Mouse (Mus musculus): Measurements from ENCODE around the gene Zbtb34.

Gene Zbtb34

DNA sequence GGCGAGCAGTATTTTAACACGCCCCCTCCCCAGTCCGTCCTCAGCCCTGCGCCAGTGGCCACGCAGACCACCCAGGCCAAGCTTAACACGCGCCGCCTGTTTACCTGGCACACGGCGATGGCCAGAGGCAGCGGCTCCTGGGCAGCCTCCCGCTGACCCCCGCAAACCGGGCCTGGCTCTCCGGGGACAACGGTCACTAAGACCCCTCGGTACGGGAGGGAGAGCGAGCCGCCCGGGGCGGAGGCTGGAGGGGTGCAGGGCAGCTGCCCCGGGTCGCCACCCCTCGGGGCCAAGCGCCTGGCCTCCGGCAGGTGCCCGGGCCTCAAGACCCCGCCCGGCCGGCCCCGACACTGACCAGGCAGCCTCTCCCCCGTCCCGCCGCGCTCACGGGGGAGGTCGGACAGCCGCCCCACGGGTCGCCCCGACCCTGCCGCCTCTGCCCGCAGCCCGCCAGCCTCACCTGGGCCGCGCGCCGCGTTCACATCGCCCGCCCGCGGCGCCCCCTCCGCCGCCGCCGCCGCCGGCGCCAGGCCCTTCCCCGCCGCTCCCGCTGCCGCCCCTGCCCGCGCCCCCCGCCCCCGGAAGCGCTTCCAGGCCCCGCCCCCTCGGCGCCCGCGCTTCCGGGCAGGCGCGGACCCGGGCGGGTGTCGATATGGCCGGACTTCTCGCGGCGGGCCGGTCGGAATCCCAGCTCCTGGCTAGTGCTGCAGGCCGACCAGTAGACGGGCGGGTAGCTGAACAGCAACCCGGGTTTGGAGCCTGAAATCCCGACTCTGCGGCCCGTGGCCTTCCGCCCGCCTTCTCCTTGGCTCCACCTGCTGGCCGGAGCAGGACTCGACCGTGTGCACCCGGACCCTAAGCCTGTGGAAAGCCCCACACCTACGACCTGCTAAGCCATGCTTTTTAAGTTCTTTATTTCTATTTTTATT is at the start of gene Zbtb34:
TSS of gene Zbtb34 (minus strand) at position 554 of the 929 bp plus-strand sequence.
- CTCF ChIA-PET: no interaction called here

DNA sequence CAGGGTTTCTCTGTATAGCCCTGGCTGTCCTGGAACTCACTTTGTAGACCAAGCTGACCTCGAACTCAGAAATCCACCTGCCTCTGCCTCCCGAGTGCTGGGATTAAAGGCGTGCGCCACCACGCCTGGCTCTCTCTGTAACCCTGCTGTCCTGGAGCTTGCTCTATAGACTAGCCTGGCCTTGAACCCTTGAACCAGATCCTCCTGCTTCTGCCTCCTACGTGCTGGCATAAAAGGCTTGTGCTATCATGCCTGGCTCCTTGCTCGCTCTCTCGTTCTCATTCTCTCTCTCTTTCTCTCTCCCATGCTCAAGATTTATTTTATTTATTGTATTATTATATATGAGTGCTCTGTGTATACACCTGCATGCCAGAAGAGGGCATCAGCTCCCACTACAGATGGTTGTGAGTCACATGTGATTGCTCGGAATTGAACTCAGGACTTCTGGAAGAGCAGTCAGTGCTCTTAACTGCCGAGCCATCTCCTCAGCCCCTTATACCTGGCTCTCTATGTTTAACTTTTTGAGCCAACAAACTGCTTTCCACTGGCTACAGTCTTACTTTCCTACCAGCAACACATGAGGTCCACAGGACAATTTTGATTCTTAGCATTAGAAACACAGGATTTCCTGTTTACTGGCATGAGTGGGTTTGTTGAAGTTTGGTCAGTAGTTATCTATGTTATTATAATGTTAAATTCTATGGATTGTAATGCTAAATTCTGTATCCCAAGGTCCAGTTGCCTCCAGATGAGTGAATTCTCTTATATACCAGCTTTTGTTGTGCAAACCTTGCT is 47.0 kb upstream of the Zbtb34 start:
- CTCF ChIA-PET: interaction anchor here (0.6 to 0.7 kb wide), 2 partner anchors 37 to 152 kb away, joined by 3 read pairs; no protein-coding TSS in a partner anchor

DNA sequence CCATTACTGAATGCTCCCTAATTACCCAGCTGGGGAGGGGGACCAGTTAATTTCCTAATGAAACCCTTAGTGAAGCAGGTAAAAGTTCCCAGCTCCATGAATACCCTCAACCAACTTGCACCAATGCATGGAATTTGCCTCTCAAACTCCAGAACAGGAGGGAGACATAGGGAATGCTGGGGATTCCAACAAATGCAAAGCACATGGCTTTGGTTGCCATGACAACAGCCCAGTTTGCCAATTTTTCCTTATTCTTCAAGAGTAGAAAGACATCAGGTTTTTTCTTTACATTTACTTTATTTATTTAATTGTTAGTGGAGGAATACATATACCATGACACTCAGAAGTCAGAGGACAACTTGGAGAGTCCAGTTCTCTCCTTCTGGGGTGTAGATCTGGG is 44.8 kb upstream of the Zbtb34 start:
- CTCF ChIA-PET: no interaction called here

DNA sequence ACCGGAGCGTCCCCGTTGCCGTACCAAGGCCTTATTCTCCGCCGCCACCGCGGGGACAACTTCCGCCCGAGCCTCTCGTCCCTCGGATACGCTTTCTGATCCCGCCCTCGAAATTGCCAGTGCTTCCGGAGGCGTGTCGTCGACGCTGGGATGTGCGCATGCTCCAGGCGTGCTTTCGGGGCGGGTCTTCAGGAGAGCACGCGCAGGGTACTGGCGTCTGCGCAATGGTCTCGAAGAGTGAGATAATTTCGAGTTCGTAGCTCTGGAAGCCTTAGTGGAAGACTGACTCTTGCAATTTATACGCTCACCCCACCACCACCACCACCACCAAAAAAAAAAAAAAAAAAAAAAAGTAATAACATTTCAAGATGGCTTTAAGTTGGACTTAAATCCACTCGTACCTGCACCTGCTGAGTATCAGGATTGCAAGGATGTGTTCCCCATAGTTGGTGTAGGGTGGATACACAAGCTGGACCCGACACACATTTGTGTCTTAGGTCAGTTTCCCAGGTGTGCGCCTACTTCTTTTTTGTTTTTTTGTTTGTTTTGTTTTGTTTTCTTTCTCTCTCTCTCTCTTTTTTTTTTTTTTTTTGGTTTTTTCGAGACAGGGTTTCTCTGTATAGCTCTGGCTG is 37.5 kb upstream of the Zbtb34 start, which contains the start of gene Zbtb43:
TSS of gene Zbtb43 (minus strand) at position 94 of the 632 bp plus-strand sequence.
- CTCF ChIA-PET: interaction anchor here (0.5 to 0.7 kb wide), 5 partner anchors 22 to 1932 kb away, joined by 3 to 32 read pairs (median 10); no protein-coding TSS in a partner anchor

DNA sequence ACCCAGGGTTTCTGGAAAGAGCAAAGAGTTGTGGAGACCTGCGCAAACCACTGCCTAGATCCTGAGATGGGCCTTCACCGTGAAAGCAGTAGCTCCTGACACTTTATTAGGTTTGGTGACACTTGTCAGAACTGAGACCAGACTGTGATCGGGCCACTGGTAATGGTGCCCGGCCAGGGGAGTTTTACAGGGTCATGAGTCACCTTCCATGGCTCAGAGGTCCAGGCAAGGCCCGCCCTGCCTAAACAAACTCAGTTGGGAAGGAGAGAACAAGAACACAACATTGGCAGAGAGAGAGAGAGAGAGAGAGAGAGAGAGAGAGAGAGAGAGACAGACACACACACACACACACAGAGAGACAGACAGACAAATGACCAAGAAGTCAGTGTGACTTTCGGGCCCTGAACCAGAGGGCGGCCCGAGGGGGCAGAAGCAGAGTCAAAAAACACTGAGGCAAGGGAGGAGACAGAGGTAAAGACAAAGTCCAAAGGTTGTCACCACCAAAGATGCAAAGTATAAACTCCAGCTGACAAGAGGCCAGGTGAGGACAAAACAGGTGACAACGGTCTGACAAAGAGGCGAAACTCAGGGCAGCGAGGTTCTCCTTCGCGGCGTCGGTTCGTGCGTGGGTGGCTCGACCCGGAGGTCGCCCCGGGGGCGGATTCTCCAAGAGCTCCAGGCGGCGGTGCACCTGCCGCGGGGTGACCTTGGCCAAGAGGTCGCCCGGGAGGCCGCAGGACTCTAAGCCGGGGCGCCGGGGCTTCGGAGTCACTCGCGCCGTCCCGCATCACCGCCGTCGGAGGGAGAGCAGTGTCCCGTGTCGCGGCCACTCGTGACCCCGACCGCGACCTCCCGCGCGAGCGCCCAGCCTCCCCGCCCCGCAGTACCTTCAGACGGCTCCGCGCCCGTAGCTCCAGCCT is 36.7 kb upstream of the Zbtb34 start:
- CTCF ChIA-PET: interaction anchor here (0.5 to 0.7 kb wide), 5 partner anchors 21 to 1932 kb away, joined by 3 to 10 read pairs (median 5); no protein-coding TSS in a partner anchor

DNA sequence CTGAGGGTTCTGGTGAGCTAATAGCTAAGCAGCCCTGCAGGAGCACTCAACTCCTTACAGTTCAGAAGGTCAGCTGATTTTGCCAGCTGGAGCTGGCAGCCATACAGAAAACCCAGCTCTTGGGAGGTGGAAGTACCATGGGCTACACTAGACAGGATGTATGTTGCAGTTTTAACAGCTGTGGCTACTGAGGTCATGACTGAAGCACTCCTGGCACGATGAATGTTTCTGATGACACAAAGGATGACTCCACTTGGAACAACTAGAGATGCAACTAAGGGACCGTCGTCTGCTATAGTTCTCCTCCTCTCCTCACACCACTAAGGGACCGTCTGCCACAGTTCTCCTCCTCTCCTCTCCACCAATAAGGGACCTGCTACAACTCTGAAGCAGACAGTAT is 34.8 kb upstream of the Zbtb34 start:
- CTCF ChIA-PET: no interaction called here

DNA sequence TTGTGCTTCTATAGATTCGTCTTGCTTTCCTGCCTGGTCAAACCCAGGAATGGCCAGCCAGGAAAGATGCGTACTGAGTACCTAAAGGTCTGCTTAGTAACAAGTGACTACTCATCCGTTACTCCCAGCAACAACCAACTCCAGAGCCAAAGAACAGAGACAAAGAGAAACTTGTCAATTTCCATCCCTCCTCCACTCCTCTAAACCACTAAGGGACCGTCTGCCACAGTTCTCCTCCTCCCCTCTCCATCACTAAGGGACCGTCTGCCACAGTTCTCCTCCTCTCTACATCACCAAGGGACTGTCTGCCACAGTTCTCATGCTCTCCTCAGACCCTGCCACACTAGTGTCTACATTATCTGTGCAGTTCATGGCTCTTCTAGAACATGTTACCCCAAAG is 34.1 kb upstream of the Zbtb34 start:
- CTCF ChIA-PET: no interaction called here

DNA sequence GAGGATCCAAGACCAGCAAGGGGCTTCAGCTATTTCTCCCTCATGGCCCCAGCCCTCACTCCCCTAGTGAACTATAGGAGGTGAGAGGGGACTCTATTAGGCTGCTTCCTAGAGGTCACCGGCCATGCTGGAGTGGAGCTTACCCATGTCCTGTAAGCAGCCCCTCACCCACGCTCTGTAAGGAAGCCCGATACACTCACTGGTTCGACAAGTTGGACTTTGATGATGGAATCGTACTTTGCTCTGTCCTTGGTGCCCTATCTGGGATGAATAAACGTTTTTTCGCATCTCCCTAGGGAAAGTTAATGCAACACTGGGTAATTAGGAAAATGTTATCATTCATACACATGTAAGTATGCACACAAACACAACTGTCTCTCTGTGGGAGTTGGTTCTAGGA is 30.9 kb upstream of the Zbtb34 start:
- CTCF ChIA-PET: no interaction called here

DNA sequence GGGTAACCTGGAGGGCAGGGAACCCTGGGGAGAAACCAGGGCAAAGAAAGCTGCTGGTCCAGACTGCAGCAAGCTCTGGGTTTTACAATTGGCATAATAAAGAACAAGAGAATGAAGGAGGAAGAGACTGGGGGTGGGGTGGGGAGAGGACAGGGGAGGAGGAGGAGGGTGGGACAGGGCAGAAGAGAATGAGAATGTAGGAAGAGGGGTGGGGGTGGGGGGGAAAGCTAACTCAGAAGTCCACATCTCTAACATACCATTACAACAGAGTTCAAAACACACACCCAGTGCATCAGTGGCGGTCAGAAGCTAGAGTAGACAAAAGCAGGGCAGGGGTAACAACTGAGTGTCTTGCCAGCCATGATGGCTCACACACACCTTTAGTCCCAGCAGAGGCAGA is 29.9 kb upstream of the Zbtb34 start:
- CTCF ChIA-PET: no interaction called here

DNA sequence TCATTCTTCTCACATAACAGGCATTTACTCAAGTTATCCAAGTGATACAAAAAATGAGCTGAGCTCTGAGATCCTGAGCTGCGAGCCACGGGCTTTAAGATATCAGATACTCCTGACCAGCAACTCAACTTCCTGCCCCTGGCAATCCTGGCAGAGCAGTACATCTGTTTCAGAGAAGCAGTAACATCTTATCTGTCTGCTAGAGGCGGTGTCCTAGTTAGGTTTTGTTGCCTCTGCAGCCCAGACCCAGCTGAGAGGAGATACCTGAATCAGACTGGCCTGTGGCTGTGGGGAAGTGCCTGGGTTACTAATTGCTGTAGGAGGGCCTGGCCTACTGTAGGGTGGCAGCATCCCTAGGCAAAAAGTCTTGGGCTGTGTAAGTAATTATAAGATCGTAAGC is 28.5 kb upstream of the Zbtb34 start:
- CTCF ChIA-PET: no interaction called here

DNA sequence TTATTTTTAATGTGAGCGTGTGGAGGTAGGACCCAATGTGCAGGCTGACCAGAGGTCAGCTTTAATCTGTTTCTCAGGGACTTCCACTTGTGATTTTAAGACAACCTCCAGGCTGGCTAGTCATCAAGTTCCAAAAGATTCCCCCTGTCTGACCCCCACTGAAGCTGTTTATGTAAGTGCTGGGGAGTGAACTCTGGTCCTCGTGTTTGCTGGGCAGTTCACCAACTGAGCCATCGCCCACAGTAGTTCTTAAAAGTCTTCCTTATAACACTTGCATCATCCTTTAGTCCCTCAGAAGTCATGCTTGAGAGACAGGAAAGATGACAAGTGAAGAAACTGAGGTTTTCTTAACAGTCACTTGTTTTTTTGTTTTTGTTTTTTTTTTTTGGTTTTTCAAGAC is 25.6 kb upstream of the Zbtb34 start:
- CTCF ChIA-PET: no interaction called here

DNA sequence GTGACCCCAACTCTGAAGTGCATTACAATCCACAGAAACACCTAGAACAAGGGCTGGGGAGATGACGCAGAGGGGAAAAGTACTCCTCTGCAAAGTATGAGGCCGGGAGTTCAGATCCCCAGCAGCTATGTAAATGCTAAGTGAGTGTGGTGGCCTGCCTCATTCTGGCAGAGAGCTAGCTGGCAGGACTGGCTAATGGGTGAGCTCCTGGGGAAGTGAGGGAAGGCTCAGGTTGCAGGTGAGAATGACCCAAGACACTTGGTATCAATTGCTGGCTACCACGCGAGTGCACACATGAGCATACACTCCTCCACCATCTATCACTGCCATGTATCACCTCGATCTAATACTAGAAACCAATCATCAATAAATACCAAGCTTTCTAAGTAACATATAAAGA is 25.1 kb upstream of the Zbtb34 start:
- CTCF ChIA-PET: no interaction called here

DNA sequence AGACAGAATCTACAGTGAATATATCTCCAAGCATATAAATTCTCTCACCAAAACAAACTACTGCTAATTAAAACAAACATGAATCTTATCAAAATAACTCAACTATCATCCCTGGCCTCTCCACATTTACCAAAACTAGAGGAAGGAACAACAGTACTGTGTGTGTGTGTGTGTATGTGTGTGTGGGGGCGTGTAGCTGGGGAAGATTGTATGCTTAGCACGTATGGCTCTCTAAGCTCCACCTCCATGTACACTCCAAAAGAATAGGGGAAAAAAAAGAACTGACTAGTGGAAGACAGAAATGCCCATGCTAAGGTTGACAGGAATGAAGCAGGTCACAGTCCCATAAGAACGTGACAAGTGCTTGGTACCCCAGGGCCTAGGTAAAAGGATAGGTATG is 24.2 kb upstream of the Zbtb34 start:
- CTCF ChIA-PET: no interaction called here

DNA sequence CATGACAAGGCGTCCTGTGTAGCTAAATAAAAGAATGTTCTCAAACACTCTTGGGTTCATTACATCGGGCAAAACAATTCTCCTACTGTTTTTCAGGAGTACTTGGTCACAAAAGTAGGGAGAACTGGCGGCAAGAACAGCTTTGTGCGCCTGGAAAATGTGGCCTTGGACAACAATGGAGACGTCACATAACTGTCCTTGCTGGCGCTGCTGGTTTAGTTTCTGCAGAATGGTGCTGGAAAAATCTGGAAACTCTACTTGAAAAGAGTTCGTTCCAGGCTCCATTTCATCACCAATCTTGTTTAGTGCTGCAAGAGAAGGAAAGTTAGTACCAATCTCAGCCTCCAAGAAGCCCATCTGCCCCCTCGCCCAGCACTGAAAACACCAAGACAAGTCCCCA is 23.7 kb upstream of the Zbtb34 start:
- CTCF ChIA-PET: no interaction called here

DNA sequence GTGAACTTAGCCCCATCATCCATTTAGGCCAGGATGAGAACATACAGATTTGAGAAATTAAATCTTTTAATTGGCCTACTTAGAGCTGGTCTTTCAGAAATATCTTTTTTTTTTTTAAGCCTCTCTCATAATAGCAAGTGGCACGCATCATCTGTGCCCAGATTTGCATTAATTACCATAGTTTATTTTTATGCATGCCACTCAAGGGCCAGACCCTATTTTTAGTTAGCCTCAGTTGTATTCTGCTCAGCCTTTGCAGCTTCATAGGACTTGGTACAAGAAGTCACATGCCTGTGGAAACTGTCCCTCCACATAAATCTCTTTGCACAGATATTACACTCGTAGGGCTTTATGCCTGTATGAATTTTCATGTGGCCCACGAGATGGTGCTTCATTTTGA is 22.4 kb upstream of the Zbtb34 start:
- CTCF ChIA-PET: no interaction called here

DNA sequence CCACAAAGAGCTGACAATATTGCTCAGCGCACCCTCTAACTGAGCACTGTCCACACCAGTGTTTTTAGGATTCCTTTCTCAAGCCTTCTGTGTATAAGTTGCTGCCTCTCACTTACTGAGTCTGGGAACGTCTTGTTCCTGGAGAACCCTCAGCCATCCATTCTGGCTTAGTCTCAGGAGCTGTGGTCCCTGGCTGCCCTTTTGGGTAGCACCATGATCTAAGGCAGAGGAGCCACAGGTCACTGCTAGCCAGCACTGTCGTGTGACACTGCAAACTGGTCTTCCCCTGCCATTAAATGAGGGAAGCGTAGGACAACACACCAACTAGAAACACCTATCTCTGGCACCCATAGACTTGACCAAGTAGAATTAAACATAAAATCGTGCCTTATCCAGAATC is 21.6 kb upstream of the Zbtb34 start:
- CTCF ChIA-PET: no interaction called here

DNA sequence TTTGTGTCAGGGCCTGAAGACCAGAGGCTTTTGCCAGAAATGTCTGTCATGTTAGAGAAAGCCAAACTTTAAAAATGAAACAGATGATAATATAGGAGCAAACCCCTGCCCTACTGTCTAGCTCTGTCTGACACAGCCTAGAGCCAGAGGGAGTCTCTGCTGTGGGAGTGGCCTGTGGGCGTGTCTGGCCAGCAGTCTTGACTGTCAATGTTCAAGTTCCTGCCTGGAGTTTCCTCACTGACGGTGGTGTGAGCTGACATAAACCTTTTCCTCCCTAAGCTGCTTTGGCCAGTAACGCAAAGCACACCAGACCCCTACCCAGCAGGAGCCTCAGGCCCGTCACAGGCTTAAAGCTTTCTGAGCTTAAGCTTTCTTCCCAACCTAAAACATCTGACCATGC is 21.0 kb upstream of the Zbtb34 start:
- CTCF ChIA-PET: no interaction called here

DNA sequence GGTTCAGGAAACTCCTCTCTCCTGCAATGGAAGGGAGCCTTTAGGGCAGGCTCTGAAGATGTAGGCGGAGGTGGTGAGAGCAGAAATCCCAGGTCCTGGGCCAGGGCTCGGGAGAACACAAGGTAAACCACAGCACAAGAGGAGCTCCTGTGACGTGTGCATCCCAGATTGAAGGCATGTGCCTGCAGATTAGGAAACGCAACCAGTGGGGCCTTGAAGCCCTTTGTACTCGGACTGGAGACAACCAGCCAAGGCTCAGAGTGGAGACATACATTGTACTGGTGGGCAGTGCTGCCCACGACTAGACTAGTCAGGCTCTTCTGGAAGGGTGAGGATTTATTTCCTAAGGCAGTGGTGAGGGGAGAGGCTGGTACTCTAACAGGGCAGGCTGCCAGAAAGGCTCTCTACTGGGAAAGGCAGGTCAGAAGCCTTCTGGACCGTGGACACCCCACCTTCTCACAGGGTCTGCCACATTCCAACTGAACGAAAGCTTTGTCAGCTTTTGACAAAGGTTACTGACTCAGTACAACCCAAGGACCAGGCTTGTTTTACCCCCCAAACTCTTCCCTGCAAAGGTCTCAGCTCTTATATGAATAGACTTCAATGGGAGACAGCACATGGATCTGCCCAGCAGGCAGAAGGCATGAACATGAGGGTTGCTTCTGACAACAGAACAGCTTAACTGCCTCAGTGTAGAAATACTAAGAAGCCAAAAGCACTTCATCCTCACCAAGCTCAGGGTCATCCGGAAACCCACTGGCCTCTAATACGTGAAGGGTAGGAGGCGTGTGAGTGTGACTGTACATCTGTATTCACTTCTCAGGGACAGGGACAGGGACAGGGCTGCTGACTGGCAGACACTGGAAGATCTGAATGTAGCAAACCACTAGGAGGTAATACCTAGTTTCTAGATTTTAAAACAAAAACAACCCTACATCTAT is 20.2 kb upstream of the Zbtb34 start:
- CTCF ChIA-PET: no interaction called here

DNA sequence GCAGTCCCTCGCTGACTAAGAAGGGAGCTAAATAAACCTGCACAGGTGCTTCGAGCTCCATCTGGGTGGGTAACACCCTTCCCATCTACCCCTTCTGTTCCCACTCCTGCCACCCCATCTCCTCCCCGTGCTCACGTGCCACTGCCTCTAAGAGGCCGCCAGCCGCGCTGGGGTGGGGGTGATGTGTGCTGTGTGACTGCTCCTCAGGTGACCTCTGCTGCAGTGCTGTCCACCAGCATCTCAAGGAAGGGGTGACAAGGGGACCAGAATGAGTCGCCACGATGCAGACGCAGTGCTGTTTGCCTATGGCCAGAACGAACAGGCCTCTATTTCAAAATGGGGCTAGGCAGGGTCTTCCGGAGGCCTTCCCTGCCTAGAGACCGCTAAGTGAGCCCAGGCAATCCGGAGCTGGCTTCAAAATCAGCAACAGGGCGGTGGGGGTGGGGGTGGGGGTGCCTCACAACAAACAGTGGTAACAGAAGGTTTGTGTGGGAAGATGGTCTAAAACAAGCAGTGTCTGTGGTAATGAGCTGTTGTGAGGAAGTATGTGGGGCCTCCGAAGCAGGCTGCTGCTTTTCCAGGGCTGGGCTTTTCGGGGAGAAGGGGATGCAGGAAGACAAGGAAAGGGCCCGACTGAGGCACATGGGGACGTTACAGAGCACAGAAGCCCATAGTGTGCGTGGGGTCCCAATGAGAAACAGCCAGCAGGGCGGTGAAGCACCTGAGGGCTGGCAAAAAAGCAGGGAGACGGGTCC is 18.2 kb upstream of the Zbtb34 start:
- CTCF ChIA-PET: interaction anchor here (1.2 kb wide), 1 partner anchor 16 kb away, joined by 4 read pairs; no protein-coding TSS in a partner anchor

All from spleen, embryonic (tissue).